Mouse (Mus musculus) lung, postnatal 0 days (tissue): ENCODE results near the gene Dcun1d4.

Experiments used
- CTCF ChIP-seq: IDR thresholded peaks from 2 replicates; pipeline ENCODE4 v1.5.1; 2016; ENCODE audit warnings: antibody characterized with exemption, mild to moderate bottlenecking
- EP300 ChIP-seq: IDR thresholded peaks from 2 replicates; pipeline ENCODE4 v1.6.1; 2016; ENCODE audit warnings: antibody characterized with exemption, mild to moderate bottlenecking, control low read depth

DNA sequence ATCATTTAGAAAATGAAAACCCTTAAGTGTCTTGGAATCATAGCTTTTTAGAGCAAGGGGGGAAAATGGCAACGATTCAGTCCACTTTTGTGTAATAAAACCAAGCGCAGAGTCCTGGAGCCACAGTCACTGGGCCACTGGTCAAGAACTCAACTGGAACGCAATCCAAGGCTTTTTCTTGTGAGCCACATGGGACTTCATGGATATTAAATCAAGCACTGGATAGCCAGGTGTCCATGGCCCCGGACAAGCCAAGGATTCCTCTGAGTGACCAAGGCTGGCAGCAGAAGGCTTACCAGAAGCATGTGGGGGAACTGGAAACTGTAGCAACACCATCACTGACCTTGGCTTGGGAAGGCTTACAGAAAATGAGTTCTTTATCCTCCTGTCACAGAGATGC lies 93.8 kb downstream of the Dcun1d4 start:
- no peak for TF ChIP-seq EP300
- no peak for TF ChIP-seq CTCF
